Mouse (Mus musculus) megakaryocyte, embryonic 14.5 days (primary cell): ENCODE measurements at regions not wholly inside any gene's neighbourhood (a gene's known extent, or its start where the extent isn't known, plus 50 kb on each side); places are given as distances from the start of the nearest gene placed in this dataset.

Source experiments
- H3K27me3 ChIP-seq: replicated peaks from 2 replicates; pipeline ENCODE3; 2012; ENCODE audit warnings: inconsistent platforms
- H3K36me3 ChIP-seq: replicated peaks from 2 replicates; pipeline ENCODE3; 2012; ENCODE audit warnings: low read length, inconsistent platforms, mixed read lengths
- H3K4me1 ChIP-seq: 2 replicates; pipeline ENCODE4 v1.6.1; 2012; ENCODE audit warnings: inconsistent platforms
- H3K4me3 ChIP-seq: replicated peaks from 2 replicates; pipeline ENCODE3; 2012; ENCODE audit warnings: moderate library complexity, mild to moderate bottlenecking, inconsistent platforms
- H3K9me3 ChIP-seq: 2 replicates; pipeline ENCODE4 v1.6.1; 2012; ENCODE audit warnings: inconsistent platforms
- FLI1 ChIP-seq: IDR thresholded peaks from 2 replicates; pipeline ENCODE4 v1.6.1; 2012; ENCODE audit warnings: low read length, inconsistent platforms, mixed read lengths
- GATA1 ChIP-seq: IDR thresholded peaks from 3 replicates; pipeline ENCODE4 v1.6.1; 2012; ENCODE audit warnings: mixed read lengths, low read length, inconsistent platforms, borderline replicate concordance

DNA sequence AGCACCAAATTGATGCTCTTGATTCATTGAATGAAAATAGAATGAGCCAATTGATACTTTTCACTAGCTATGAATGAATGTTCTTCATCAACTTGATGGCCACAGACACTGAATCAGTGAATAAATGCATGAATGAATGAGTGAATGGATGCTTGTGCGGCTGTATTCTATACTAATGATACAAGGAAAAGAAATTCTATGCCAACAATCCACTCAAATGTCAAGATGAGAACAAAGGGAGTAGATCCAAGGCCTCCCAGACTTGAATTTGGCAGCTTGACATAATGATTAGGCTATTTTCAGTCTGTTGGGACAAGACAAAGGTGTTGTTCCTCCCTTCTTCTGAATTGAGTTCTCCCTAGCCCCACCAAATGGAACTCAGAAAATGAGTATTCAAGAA is 393.1 kb downstream of the Btg1 start:
- Histone ChIP-seq H3K4me3 (no peak overlapping the region), H3K27me3 (no peaks in the 10 kb centered on the region), H3K4me1 (no peaks in the 10 kb centered on the region), H3K9me3 (no peaks in the 10 kb centered on the region), H3K36me3 (no peaks in the 10 kb centered on the region)
- TF ChIP-seq GATA1 (no peak), FLI1 (no peak)

DNA sequence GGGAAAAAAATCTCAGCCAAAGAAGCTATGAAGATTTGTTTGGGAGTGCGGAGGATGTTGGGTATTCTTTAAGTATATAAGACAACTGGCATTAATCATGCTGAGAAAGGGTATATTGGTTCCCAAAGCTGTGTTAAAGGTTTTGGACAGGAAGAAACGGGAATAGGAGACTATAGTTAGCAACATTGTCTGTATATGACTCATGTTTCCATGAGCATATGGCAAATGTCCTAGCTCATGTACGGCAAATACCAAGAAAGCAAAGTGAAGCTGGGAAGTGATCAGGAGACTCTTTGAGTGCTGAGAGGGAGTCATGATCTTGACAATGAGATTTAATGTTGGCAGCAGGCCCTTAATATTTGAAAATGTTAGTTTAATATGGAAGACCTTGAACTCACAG is 401.8 kb downstream of the Btg1 start:
- Histone ChIP-seq H3K9me3 (no peaks in the 10 kb centered on the region), H3K36me3 (no peaks in the 10 kb centered on the region), H3K4me3 (no peak overlapping the region), H3K27me3 (no peaks in the 10 kb centered on the region), H3K4me1 (no peaks in the 10 kb centered on the region)
- TF ChIP-seq GATA1, result no peak
- TF ChIP-seq FLI1, result no peak

GRCm38 (mm10) chr10:97028776-97029175 is 412.0 kb downstream of the Btg1 start:
- Histone ChIP-seq H3K36me3 (no peaks in the 10 kb centered on the region), H3K4me3 (no peak overlapping the region), H3K27me3 (no peaks in the 10 kb centered on the region), H3K9me3 (no peaks in the 10 kb centered on the region), H3K4me1 (no peaks in the 10 kb centered on the region)
- TF ChIP-seq FLI1 (no peak), GATA1 (no peak)

DNA sequence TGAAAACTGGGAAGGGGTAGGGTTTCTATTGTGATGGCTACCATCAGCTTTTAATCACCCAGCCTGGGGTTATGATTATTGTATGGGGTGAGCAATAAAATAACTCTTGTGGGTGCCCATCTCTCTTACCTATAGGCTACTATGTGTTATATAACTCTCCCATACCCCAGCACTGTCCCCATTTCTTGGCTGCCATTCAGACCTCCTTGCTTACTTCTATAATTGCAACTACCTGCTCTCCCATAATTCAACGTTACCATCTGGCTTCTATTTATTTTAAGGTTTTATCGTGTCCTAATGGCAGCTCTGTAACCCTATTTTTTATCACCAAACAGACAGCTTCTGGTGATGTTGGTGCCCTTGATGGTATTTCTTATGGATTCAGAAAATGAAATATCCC is 414.2 kb downstream of the Btg1 start:
- H3K9me3 ChIP-seq, result peaks cover 10% of the 10 kb centered on the region
- no peak for TF ChIP-seq GATA1
- TF ChIP-seq FLI1, result no peak
- no peaks in the 10 kb centered on the region for H3K36me3 ChIP-seq
- no peaks in the 10 kb centered on the region for H3K4me1 ChIP-seq
- no peaks in the 10 kb centered on the region for H3K27me3 ChIP-seq
- H3K4me3 ChIP-seq, result no peak overlapping the region

DNA sequence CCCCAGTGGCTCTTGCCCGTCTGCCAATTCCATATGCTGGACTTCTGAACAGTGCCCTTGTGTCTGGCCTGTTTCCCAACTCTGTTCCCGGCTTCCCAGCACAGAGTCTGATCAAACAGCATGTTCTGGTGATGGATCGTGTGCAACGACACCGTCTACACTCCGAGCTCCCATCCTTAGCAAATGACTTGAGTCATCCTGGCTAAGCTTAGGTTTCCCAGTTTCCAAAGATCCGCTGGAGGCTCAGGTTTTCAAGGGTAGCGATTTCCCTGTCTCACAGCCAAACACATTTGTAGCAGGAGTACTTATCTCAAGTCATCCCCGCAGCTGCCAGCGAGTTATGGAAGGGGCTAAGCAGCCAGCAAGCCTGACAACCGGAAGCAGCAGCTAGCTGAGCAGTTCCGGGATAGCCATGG is 418.6 kb downstream of the Btg1 start:
- Histone ChIP-seq H3K9me3 (peaks cover 13% of the 10 kb centered on the region), H3K4me3 (no peak overlapping the region), H3K36me3 (no peaks in the 10 kb centered on the region), H3K27me3 (no peaks in the 10 kb centered on the region), H3K4me1 (no peaks in the 10 kb centered on the region)
- TF ChIP-seq GATA1 (no peak), FLI1 (no peak)

- H3K27me3 ChIP-seq, result no peaks in the 10 kb centered on the region
- TF ChIP-seq GATA1 (no peak), FLI1 (no peak)
- H3K4me3 ChIP-seq, result no peak overlapping the region
Measured at GRCm38 (mm10) chr10:97038025-97038424, 421.2 kb downstream of the Btg1 start.

DNA sequence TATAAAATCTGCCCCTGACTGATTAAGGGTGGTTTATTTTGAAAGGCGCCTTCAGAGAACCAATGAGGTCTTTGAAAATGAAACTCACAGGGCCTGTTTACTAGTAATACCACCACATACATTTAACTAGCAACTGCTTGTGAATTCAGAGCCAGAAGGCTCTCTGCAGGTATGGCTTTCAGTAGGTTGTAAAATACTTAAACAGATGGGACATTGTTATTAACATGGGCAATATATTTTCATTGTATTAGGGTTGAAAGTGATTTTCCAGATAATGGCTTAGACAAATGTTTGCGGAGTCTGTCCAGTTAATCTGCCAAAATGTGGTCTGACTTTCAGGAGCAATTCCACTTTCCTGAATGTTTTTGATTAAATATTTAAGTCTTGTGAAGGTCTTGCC is 430.8 kb downstream of the Btg1 start:
- no peak overlapping the region for H3K4me3 ChIP-seq
- H3K9me3 ChIP-seq, result no peaks in the 10 kb centered on the region
- H3K36me3 ChIP-seq, result no peaks in the 10 kb centered on the region
- TF ChIP-seq FLI1 (no peak), GATA1 (no peak)
- no peaks in the 10 kb centered on the region for H3K27me3 ChIP-seq
- no peaks in the 10 kb centered on the region for H3K4me1 ChIP-seq

More at GRCm38 (mm10) chr10:97038025-97038424, 421.2 kb downstream of the Btg1 start:
- H3K36me3 ChIP-seq, result no peaks in the 10 kb centered on the region
- H3K4me1 ChIP-seq, result no peaks in the 10 kb centered on the region
- H3K9me3 ChIP-seq, result peaks cover 13% of the 10 kb centered on the region

DNA sequence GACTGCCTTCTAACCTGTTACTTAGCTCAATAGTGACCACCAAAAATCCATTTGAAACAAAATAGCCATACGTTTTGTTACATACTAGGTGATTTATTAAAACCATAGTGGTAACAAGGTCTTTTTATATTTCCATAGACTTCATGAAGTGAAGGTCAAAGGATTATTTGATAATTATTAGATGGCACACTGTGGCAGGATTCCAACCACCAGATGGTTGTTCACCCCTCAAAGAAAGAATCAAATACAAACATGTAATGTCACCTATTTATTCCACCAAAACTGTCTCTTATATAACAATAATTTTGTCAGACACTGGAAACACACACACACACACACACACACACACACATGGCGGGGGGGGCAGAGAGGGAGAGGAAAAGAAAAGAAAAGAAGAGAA is 431.2 kb downstream of the Btg1 start:
- TF ChIP-seq FLI1 (no peak), GATA1 (no peak)
- no peaks in the 10 kb centered on the region for H3K4me1 ChIP-seq
- no peak overlapping the region for H3K4me3 ChIP-seq
- no peaks in the 10 kb centered on the region for H3K27me3 ChIP-seq
- no peaks in the 10 kb centered on the region for H3K36me3 ChIP-seq
- H3K9me3 ChIP-seq, result no peaks in the 10 kb centered on the region

DNA sequence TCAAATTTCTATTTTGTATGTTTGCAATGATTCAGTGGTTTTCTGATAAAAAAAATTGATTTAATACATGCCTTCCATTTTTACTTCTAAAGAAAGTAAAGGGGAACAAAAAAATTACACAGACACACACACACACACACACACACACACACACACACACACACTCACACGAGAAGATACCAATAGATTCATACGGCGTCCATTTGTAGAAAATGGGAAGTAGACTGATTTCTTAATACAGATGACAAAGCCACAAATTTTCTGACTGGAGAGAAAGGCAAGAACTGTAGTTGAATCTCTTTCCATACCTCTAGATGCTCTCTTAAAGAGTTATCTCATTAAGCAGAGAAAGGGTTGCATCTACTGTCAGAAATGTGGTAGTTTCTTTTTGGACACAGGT is 424.9 kb upstream of the Dcn start:
- Histone ChIP-seq H3K4me3 (no peak overlapping the region), H3K27me3 (no peaks in the 10 kb centered on the region), H3K36me3 (no peaks in the 10 kb centered on the region), H3K4me1 (no peaks in the 10 kb centered on the region), H3K9me3 (peaks cover 7% of the 10 kb centered on the region; the same call in 1 of the 2 replicates)
- TF ChIP-seq GATA1 (no peak), FLI1 (no peak)

DNA sequence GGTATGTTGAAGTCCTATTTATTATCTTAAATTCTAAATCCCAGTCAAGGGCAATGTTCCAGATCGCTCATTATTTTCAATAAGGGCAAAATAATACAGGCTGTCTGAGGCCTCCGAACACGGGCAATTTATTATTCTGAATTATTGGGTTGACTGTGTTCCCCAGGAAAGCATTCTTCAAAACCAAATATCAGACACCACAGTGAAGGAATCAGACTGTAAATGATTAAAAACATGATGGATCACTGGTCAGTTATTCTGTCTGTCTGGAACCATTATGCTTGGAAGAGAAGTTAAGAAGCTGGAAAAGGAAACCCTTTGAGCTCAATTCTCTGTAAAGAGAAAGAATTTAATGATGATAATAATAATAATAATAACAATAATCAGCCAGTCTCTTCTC is 417.4 kb upstream of the Dcn start:
- TF ChIP-seq GATA1 (no peak), FLI1 (no peak)
- Histone ChIP-seq H3K4me3 (no peak overlapping the region), H3K4me1 (no peaks in the 10 kb centered on the region), H3K36me3 (no peaks in the 10 kb centered on the region), H3K9me3 (peaks cover 5% of the 10 kb centered on the region; the same call in 1 of the 2 replicates), H3K27me3 (no peaks in the 10 kb centered on the region)

GRCm38 (mm10) chr10:97064546-97064945 is 414.9 kb upstream of the Dcn start:
- H3K4me1 ChIP-seq, result no peaks in the 10 kb centered on the region
- peaks cover 5% of the 10 kb centered on the region; the same call in 1 of the 2 replicates for H3K9me3 ChIP-seq
- no peaks in the 10 kb centered on the region for H3K36me3 ChIP-seq
- no peak overlapping the region for H3K4me3 ChIP-seq
- TF ChIP-seq GATA1 (no peak), FLI1 (no peak)
- no peaks in the 10 kb centered on the region for H3K27me3 ChIP-seq
